Mouse (Mus musculus): ENCODE results near the gene Serpinb1a. TPM values are rescaled to one million over a fixed set of nuclear protein-coding genes. Genes with fewer than 3 reads are reported as not detected.

Serpinb1a gene
- total and polyA plus RNA-seq, 2 experiments from 2014 or later, result 1.8 to 13.8 TPM

DNA sequence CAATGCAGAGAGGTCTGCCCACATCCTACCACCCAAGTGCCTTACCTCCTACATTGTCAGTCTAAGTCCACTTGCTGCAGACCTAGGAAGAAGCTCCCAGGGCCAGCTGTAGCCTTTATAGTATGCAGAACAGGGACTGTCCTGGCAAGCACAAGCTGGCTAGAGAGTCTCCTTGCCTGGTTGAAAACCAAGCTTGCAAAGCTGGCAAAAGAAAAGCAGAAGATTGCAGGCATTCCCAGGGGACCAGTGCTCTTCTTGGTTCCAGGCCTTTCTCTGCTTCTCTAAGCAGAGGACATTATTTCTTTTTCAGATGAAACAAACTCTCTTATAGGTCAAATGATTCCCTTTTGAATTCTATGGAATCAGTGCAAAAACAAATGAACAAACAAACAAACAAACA lies 12.5 kb upstream of the Serpinb1a start:
- Histone ChIP-seq H3K27me3 (ENCODE audit: control insufficient read depth, insufficient read depth, low read length) (no peaks in the 10 kb centered on the region), H3K9me3 (replicated peaks; ENCODE audit: control insufficient read depth, low read length) (no peaks in the 10 kb centered on the region), H3K27ac (ENCODE audit: low read depth) (no peak overlapping the region), H3K9ac (replicated peaks; ENCODE audit: low read depth, low read length) (no peak overlapping the region), H3K4me3 (ENCODE audit: low read depth, low read length) (no peak overlapping the region), H3K36me3 (replicated peaks; ENCODE audit: control insufficient read depth, insufficient read depth, low read length) (no peaks in the 10 kb centered on the region), H3K4me2 (ENCODE audit: low read depth, low read length) (no peak overlapping the region), H3K4me1 (ENCODE audit: control insufficient read depth, insufficient read depth) (no peaks in the 10 kb centered on the region)
- ATAC-seq (ENCODE audit: insufficient read depth, low read depth) (no peak), DNase-seq (ENCODE audit: low spot score) (no peak)
- no peak for TF ChIP-seq EP300 (IDR thresholded peaks at IDR 0.05; ENCODE audit: low read depth)
- TF ChIP-seq CTCF (IDR thresholded peaks at IDR 0.05; ENCODE audit: low read depth), result no peak

DNA sequence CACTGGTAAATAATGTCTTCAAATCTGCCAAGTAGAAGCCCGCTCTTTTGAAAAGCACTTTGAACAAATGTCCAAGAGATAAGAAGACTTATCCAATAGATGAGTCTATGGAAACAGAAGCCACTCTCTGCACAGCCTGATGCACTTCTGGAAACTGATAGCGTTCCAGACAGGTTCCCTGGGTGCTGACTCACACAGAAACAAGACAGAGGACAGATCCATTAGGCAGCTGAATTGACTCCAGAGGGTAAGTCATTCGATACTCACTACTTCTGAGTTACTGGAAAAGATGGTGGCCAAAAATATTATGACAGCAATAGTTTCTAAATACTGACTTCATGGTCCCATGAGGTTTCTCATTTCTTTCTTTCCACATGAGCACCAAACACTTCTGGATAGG lies 9.8 kb upstream of the Serpinb1a start:
- H3K36me3 ChIP-seq (replicated peaks; ENCODE audit: control insufficient read depth, insufficient read depth, low read length), result no peaks in the 10 kb centered on the region
- no peak overlapping the region for H3K9ac ChIP-seq (replicated peaks; ENCODE audit: low read depth, low read length)
- H3K27me3 ChIP-seq (ENCODE audit: control insufficient read depth, insufficient read depth, low read length), result no peaks in the 10 kb centered on the region
- DNase-seq (ENCODE audit: low spot score) (no peak), ATAC-seq (ENCODE audit: insufficient read depth, low read depth) (no peak)
- H3K4me3 ChIP-seq (ENCODE audit: low read depth, low read length), result no peak overlapping the region
- H3K27ac ChIP-seq (ENCODE audit: low read depth), result no peak overlapping the region
- no peaks in the 10 kb centered on the region for H3K4me1 ChIP-seq (ENCODE audit: control insufficient read depth, insufficient read depth)
- no peaks in the 10 kb centered on the region for H3K9me3 ChIP-seq (replicated peaks; ENCODE audit: control insufficient read depth, low read length)
- WGBS, result 25% methylated on average over 3 of the region's 3 CpGs
- TF ChIP-seq EP300 (IDR thresholded peaks at IDR 0.05; ENCODE audit: low read depth) (no peak), CTCF (IDR thresholded peaks at IDR 0.05; ENCODE audit: low read depth) (no peak)
- H3K4me2 ChIP-seq (ENCODE audit: low read depth, low read length), result no peak overlapping the region

DNA sequence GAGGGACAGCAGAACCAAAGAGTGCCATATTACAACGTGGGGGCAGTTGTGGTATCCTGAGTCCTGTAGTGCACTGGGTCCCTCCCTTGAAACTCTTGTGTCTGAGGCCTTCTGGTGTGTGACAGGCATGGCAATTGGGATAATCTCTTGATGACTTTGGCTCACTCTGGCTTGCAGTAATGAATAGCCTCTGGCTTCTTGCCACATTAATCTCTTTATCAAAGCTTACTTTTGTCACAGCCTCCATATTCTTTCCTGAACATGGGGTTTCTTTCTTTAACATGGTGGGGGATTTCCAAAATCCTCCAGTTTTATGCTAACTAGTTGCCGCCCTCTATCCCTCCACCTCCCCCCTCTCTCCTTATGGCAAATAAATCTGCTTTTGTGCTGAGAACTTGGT lies 2.1 kb upstream of the Serpinb1a start:
- DNase-seq (ENCODE audit: low spot score) (no peak), ATAC-seq (ENCODE audit: insufficient read depth, low read depth) (no peak)
- no peaks in the 10 kb centered on the region for H3K36me3 ChIP-seq (replicated peaks; ENCODE audit: control insufficient read depth, insufficient read depth, low read length)
- H3K4me3 ChIP-seq (ENCODE audit: low read depth, low read length), result no peak overlapping the region
- no peak overlapping the region for H3K27ac ChIP-seq (ENCODE audit: low read depth)
- WGBS, result 70% methylated on average over 2 of the region's 2 CpGs
- H3K4me2 ChIP-seq (ENCODE audit: low read depth, low read length), result no peak overlapping the region
- no peaks in the 10 kb centered on the region for H3K9me3 ChIP-seq (replicated peaks; ENCODE audit: control insufficient read depth, low read length)
- TF ChIP-seq EP300 (IDR thresholded peaks at IDR 0.05; ENCODE audit: low read depth) (no peak), CTCF (IDR thresholded peaks at IDR 0.05; ENCODE audit: low read depth) (no peak)
- H3K9ac ChIP-seq (replicated peaks; ENCODE audit: low read depth, low read length), result no peak overlapping the region
- H3K27me3 ChIP-seq (ENCODE audit: control insufficient read depth, insufficient read depth, low read length), result no peaks in the 10 kb centered on the region
- H3K4me1 ChIP-seq (ENCODE audit: control insufficient read depth, insufficient read depth), result peaks cover 18% of the 10 kb centered on the region

GRCm38 (mm10) chr13:32852539-32852938 lies 1.6 kb upstream of the Serpinb1a start:
- H3K4me2 ChIP-seq (ENCODE audit: low read depth, low read length), result no peak overlapping the region
- H3K27me3 ChIP-seq (ENCODE audit: control insufficient read depth, insufficient read depth, low read length), result no peaks in the 10 kb centered on the region
- WGBS, result 88% methylated on average over 4 of the region's 4 CpGs
- H3K9me3 ChIP-seq (replicated peaks; ENCODE audit: control insufficient read depth, low read length), result no peaks in the 10 kb centered on the region
- H3K9ac ChIP-seq (replicated peaks; ENCODE audit: low read depth, low read length), result no peak overlapping the region
- H3K4me1 ChIP-seq (ENCODE audit: control insufficient read depth, insufficient read depth), result peaks cover 18% of the 10 kb centered on the region
- no peak for DNase-seq (ENCODE audit: low spot score)
- H3K27ac ChIP-seq (ENCODE audit: low read depth), result no peak overlapping the region
- no peak overlapping the region for H3K4me3 ChIP-seq (ENCODE audit: low read depth, low read length)
- TF ChIP-seq CTCF (IDR thresholded peaks at IDR 0.05; ENCODE audit: low read depth), result no peak
- no peak for TF ChIP-seq EP300 (IDR thresholded peaks at IDR 0.05; ENCODE audit: low read depth)
- no peaks in the 10 kb centered on the region for H3K36me3 ChIP-seq (replicated peaks; ENCODE audit: control insufficient read depth, insufficient read depth, low read length)
- ATAC-seq (ENCODE audit: insufficient read depth, low read depth), result no peak

DNA sequence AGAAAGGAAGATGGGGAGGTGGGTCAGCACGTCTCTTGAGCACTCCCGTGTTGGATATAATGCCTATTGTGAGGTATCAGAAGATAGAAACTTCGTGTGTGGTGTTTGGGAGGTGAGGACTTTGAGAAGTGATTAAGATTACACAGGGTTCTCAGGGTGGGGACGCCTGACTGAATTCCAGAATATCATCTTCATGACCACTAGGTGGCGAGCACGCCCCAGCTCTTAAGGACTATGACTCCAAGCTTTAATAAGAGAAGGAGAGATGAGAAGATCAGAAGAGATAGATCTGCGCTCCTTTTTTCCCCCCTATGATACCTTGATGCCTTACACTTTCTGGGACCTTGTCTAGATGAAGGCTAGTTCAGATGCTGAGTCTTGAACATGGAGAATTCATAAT lies 982 bp upstream of the Serpinb1a start:
- Histone ChIP-seq H3K9ac (replicated peaks; ENCODE audit: low read depth, low read length) (no peak overlapping the region), H3K36me3 (replicated peaks; ENCODE audit: control insufficient read depth, insufficient read depth, low read length) (no peaks in the 10 kb centered on the region), H3K27me3 (ENCODE audit: control insufficient read depth, insufficient read depth, low read length) (no peaks in the 10 kb centered on the region), H3K4me1 (ENCODE audit: control insufficient read depth, insufficient read depth) (peaks cover 18% of the 10 kb centered on the region), H3K4me3 (ENCODE audit: low read depth, low read length) (no peak overlapping the region), H3K4me2 (ENCODE audit: low read depth, low read length) (no peak overlapping the region), H3K9me3 (replicated peaks; ENCODE audit: control insufficient read depth, low read length) (no peaks in the 10 kb centered on the region), H3K27ac (ENCODE audit: low read depth) (no peak overlapping the region)
- 7% methylated on average over 7 of the region's 7 CpGs for WGBS
- ATAC-seq (ENCODE audit: insufficient read depth, low read depth), result no peak
- TF ChIP-seq CTCF (IDR thresholded peaks at IDR 0.05; ENCODE audit: low read depth) (peak; percentile 82), EP300 (IDR thresholded peaks at IDR 0.05; ENCODE audit: low read depth) (no peak)
- peak; percentile 62 for DNase-seq (ENCODE audit: low spot score)

- Histone ChIP-seq H3K4me1 (ENCODE audit: control insufficient read depth, insufficient read depth) (peaks cover 18% of the 10 kb centered on the region), H3K36me3 (replicated peaks; ENCODE audit: control insufficient read depth, insufficient read depth, low read length) (no peaks in the 10 kb centered on the region), H3K4me3 (ENCODE audit: low read depth, low read length) (no peak overlapping the region), H3K27ac (ENCODE audit: low read depth) (no peak overlapping the region), H3K9me3 (replicated peaks; ENCODE audit: control insufficient read depth, low read length) (no peaks in the 10 kb centered on the region), H3K27me3 (ENCODE audit: control insufficient read depth, insufficient read depth, low read length) (no peaks in the 10 kb centered on the region), H3K4me2 (ENCODE audit: low read depth, low read length) (peak overlapping the region; percentile 38), H3K9ac (replicated peaks; ENCODE audit: low read depth, low read length) (no peak overlapping the region)
- DNase-seq (ENCODE audit: low spot score) (no peak), ATAC-seq (ENCODE audit: insufficient read depth, low read depth) (no peak)
- WGBS, result 62% methylated on average over 1 of the region's 1 CpGs
- TF ChIP-seq CTCF (IDR thresholded peaks at IDR 0.05; ENCODE audit: low read depth) (no peak), EP300 (IDR thresholded peaks at IDR 0.05; ENCODE audit: low read depth) (no peak)
These were observed 829 bp downstream of the Serpinb1a start for GRCm38 (mm10) chr13:32850156-32850555.

Data from heart, postnatal 0 days (tissue).